In the genomic region with DNA sequence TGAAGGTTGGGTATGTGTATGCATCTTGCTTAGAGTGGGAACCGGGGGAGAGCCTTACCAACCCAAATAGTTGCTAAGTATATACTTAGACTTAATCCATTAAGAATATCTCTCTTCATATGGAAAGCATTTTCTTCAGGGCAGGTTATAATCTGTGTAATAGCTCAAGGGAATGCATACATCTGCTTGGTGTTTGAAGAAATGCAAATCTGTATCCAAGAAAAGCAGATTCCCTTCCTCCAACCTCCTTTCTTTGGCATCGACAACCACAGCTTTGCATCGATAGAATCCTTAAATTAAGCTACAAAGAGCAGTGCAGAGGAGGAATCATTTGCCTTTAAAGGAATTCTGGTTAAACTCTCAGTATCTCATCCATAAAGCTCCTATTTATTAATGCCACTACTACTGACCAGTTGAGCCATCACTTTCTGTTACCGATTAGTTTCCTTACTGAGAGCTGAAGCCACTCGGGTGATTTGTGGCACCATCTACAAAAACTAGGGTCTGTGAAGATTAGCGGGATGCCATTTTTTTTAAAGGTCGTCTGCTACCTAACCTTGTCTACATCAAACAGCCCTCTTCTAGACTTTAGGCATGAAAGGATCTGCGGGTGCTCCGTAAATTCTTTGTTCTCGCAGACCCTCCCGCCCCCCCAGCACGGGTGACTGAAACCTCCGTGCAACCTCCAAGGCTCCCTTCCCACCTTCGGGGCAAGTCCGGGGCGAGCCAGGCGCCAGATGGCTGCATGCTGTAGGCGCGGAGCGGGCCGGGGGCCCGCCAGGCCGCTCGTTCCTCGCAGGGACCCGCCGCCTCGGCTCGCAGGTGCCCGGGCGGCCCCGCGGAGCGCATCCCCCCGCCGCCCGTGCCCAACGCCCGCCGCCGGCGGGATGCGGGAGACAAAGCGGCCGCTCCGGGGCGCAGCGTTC, we compare ENCODE assay signal across 8 mouse cellular contexts. TPM values are rescaled to one million over a fixed set of nuclear protein-coding genes. Genes with fewer than 3 reads are reported as not detected.
A peak's percentile ranks its signal among the peaks of the same experiment; 100 is the strongest.
DNase-seq lines count a peak whose midpoint lies in the region; ATAC-seq and TF ChIP-seq lines count a peak whose summit lies in the region.

No protein-coding gene starts in this region.

- no peaks in the 10 kb centered on the region for H3K27me3 ChIP-seq in heart, adult 2 months (ENCODE audit: control insufficient read depth, insufficient read depth, low read length)
- no peaks in the 10 kb centered on the region for H3K27me3 ChIP-seq in embryonic facial prominence, embryonic 14.5 days (replicated peaks; ENCODE audit: control insufficient read depth, insufficient read depth, low read length)
- H3K27me3 ChIP-seq in hindbrain, embryonic 16.5 days (replicated peaks; ENCODE audit: control insufficient read depth, insufficient read depth, low read length) = no peaks in the 10 kb centered on the region
- no peaks in the 10 kb centered on the region for H3K27me3 ChIP-seq in liver, embryonic 13.5 days
- H3K27me3 ChIP-seq in neural tube, embryonic 14.5 days (ENCODE audit: control insufficient read depth, insufficient read depth, low read length) = no peaks in the 10 kb centered on the region

- intact Hi-C loops in heart, adult 2 months (cut with DNase I) = loop anchor here (5.0 kb wide), 1 partner anchor 131 kb away; no protein-coding TSS in a partner anchor

- ATAC-seq in embryonic facial prominence, embryonic 14.5 days (ENCODE audit: low read depth) = peak; percentile 22
- peak; percentile 31 for ATAC-seq in hindbrain, embryonic 16.5 days
- ATAC-seq in liver, embryonic 13.5 days (ENCODE audit: low read depth) = peak; percentile 8
- ATAC-seq in neural tube, embryonic 14.5 days (ENCODE audit: low read depth) = peak; percentile 57

- TF ChIP-seq POLR2A in heart, adult 2 months (IDR thresholded peaks at IDR 0.05; ENCODE audit: insufficient read depth, low read depth, low read length) = no peak

- peak overlapping the region; percentile 74 for H3K9ac ChIP-seq in heart, adult 2 months (ENCODE audit: low read depth, low read length)
- H3K9ac ChIP-seq in embryonic facial prominence, embryonic 14.5 days (ENCODE audit: low read depth, low read length) = peak overlapping the region; percentile 98
- H3K9ac ChIP-seq in hindbrain, embryonic 16.5 days (ENCODE audit: low read depth, low read length) = peak overlapping the region; percentile 99
- peak overlapping the region; percentile 100 for H3K9ac ChIP-seq in liver, embryonic 13.5 days
- peak overlapping the region; percentile 97 for H3K9ac ChIP-seq in neural tube, embryonic 14.5 days (replicated peaks; ENCODE audit: low read depth, low read length)

- H3K4me3 ChIP-seq in heart, adult 2 months = peak overlapping the region; percentile 61
- H3K4me3 ChIP-seq in embryonic facial prominence, embryonic 14.5 days (ENCODE audit: low read depth, low read length) = peak overlapping the region; percentile 89
- H3K4me3 ChIP-seq in hindbrain, embryonic 16.5 days (ENCODE audit: low read length) = peak overlapping the region; percentile 93
- H3K4me3 ChIP-seq in liver, embryonic 13.5 days (replicated peaks) = peak overlapping the region; percentile 97
- peak overlapping the region; percentile 88 for H3K4me3 ChIP-seq in neural tube, embryonic 14.5 days (ENCODE audit: low read depth, low read length)

- H3K27ac ChIP-seq in heart, adult 2 months = peak overlapping the region; percentile 86
- H3K27ac ChIP-seq in embryonic facial prominence, embryonic 14.5 days (replicated peaks; ENCODE audit: low read depth, low read length) = peak overlapping the region; percentile 100
- peak overlapping the region; percentile 99 for H3K27ac ChIP-seq in hindbrain, embryonic 16.5 days (ENCODE audit: low read depth, low read length)
- H3K27ac ChIP-seq in liver, embryonic 13.5 days = peak overlapping the region; percentile 98
- H3K27ac ChIP-seq in neural tube, embryonic 14.5 days (ENCODE audit: low read depth, low read length) = peak overlapping the region; percentile 99

- no peaks in the 10 kb centered on the region for H3K9me3 ChIP-seq in embryonic facial prominence, embryonic 14.5 days (ENCODE audit: control insufficient read depth, low read length)
- no peaks in the 10 kb centered on the region for H3K9me3 ChIP-seq in hindbrain, embryonic 16.5 days (ENCODE audit: control insufficient read depth, low read length)
- H3K9me3 ChIP-seq in liver, embryonic 13.5 days (replicated peaks) = no peaks in the 10 kb centered on the region
- H3K9me3 ChIP-seq in neural tube, embryonic 14.5 days (ENCODE audit: control insufficient read depth, low read length) = no peaks in the 10 kb centered on the region

- DNase-seq in heart, adult 2 months = peak; percentile 53 to 68
- no peak for DNase-seq in heart, adult 11 months
- peak; percentile 52 to 53 for DNase-seq in adrenal gland, postnatal 36 days
- DNase-seq in embryonic facial prominence, embryonic 14.5 days (ENCODE audit: low spot score) = peak; percentile 62
- DNase-seq in liver, embryonic 13.5 days = peak; percentile 36
- DNase-seq in urinary bladder, postnatal 25 days (ENCODE audit: low spot score) = peak; percentile 23

- 0 out of 2 replicates have a peak, but pooled peaks cover 1% of the 10 kb centered on the region for H3K79me2 ChIP-seq in heart, adult 2 months (replicated peaks; ENCODE audit: control insufficient read depth, insufficient read depth, low read length)

- H3K4me1 ChIP-seq in heart, adult 2 months (ENCODE audit: control insufficient read depth, insufficient read depth, low read length) = peaks cover 9% of the 10 kb centered on the region
- H3K4me1 ChIP-seq in embryonic facial prominence, embryonic 14.5 days (ENCODE audit: control insufficient read depth, insufficient read depth, low read length) = peaks cover 19% of the 10 kb centered on the region
- H3K4me1 ChIP-seq in hindbrain, embryonic 16.5 days (ENCODE audit: control insufficient read depth, insufficient read depth, low read depth, low read length) = peaks cover 29% of the 10 kb centered on the region
- peaks cover 49% of the 10 kb centered on the region for H3K4me1 ChIP-seq in liver, embryonic 13.5 days (replicated peaks)
- H3K4me1 ChIP-seq in neural tube, embryonic 14.5 days (ENCODE audit: control insufficient read depth, insufficient read depth, low read length) = peaks cover 18% of the 10 kb centered on the region

- WGBS in heart, adult 2 months = under 1% methylated on average over 44 of the region's 48 CpGs
- WGBS in embryonic facial prominence, embryonic 14.5 days = under 1% methylated on average over 28 of the region's 48 CpGs
- WGBS in hindbrain, embryonic 16.5 days = under 1% methylated on average over 21 of the region's 48 CpGs
- 1% methylated on average over 33 of the region's 48 CpGs for WGBS in liver, embryonic 13.5 days (ENCODE audit: insufficient replicate concordance)
- WGBS in neural tube, embryonic 14.5 days = under 1% methylated on average over 46 of the region's 48 CpGs

- no peak for TF ChIP-seq CTCF in heart, adult 2 months (IDR thresholded peaks at IDR 0.05)

- peak overlapping the region; percentile 77 for H3K4me2 ChIP-seq in embryonic facial prominence, embryonic 14.5 days (ENCODE audit: low read depth, low read length)
- H3K4me2 ChIP-seq in hindbrain, embryonic 16.5 days (ENCODE audit: low read length) = peak overlapping the region; percentile 83
- H3K4me2 ChIP-seq in liver, embryonic 13.5 days = peak overlapping the region; percentile 81
- H3K4me2 ChIP-seq in neural tube, embryonic 14.5 days (ENCODE audit: low read depth, low read length) = peak overlapping the region; percentile 60

- peaks cover 7% of the 10 kb centered on the region; the same call in 1 of the 2 replicates for H3K36me3 ChIP-seq in heart, adult 2 months (ENCODE audit: control insufficient read depth, insufficient read depth, low read length)
- H3K36me3 ChIP-seq in embryonic facial prominence, embryonic 14.5 days (ENCODE audit: control insufficient read depth, insufficient read depth, low read length) = peaks cover 35% of the 10 kb centered on the region
- 0 out of 2 replicates have a peak, but pooled peaks cover 5% of the 10 kb centered on the region for H3K36me3 ChIP-seq in hindbrain, embryonic 16.5 days (ENCODE audit: control insufficient read depth, insufficient read depth, low read length)
- peaks cover 35% of the 10 kb centered on the region for H3K36me3 ChIP-seq in liver, embryonic 13.5 days
- H3K36me3 ChIP-seq in neural tube, embryonic 14.5 days (ENCODE audit: control insufficient read depth, insufficient read depth, low read length) = peaks cover 15% of the 10 kb centered on the region; the same call in 1 of the 2 replicates

- no peak for TF ChIP-seq EP300 in heart, adult 2 months (IDR thresholded peaks at IDR 0.05; ENCODE audit: insufficient read depth, low read depth, low read length)

RNA-seq across cellular contexts. Expression of a gene that starts 0.9 kb away (rescaled TPM):
- total RNA-seq in heart, adult 2 months (2021) = 10 to 100 TPM; 13.9 to 14.1 TPM
- polyA plus RNA-seq in heart, adult 2 months (2012; rRNA removed) = 7.5 and 11.9 TPM in 2 replicates
- 10 to 100 TPM; 19.4 to 19.6 TPM for total RNA-seq in adrenal gland, postnatal 36 days (2021)
- 41.8 and 45.7 TPM in 2 replicates for polyA plus RNA-seq in embryonic facial prominence, embryonic 14.5 days (2014; fragmentation: Nextera tagmentation; extraction: Ambion mirVana)
- 37.3 and 38.5 TPM in 2 replicates for polyA plus RNA-seq in hindbrain, embryonic 16.5 days (2015; fragmentation: Nextera tagmentation; extraction: Ambion mirVana)
- polyA plus RNA-seq in liver, embryonic 13.5 days (2015; fragmentation: Nextera tagmentation; extraction: Ambion mirVana) = 36.1 and 43.5 TPM in 2 replicates
- polyA plus RNA-seq in neural tube, embryonic 14.5 days (2014; fragmentation: Nextera tagmentation; extraction: Ambion mirVana) = 41.2 and 48.2 TPM in 2 replicates
